Mouse (Mus musculus): Measurements from ENCODE around the gene Olfr312. TPM values are rescaled to one million over a fixed set of nuclear protein-coding genes. Genes with fewer than 3 reads are reported as not detected.
"Not testable (repeated sequence)": the region's sequence is repeated elsewhere in the genome, so short reads cannot be mapped to it uniquely, and the experiment has no call there.

Gene Olfr312
- total and polyA plus RNA-seq, 3 experiments, result not detected

DNA sequence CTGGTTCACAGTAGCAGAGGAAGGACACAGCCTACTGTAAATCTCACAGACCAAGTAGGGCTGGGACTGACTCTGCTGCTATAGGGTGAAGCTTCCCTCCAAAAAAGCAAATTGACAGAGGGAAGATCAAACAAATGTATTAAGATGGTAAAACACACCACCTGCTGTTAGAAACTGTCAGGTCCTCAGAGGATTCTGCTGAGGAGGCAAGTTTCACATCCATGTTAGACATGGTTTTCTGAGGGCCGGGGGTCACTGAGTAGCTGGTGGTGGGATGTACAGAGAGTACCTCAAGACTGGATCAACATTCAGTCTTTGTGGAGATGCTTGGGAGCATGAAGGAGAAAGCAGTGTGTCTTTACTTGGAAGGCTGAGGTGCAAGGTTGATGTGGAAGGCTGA lies 13.4 kb upstream of the Olfr312 start:
- no peak overlapping the region for H3K9ac ChIP-seq (ENCODE audit: insufficient read depth, low read depth)
- in situ Hi-C loops (cut with MboI; ENCODE audit: low pct_ligation_motif_present, low pct_unique_long_range_greater_than_20kb, low sequenced_read_pairs) (no loop called here), dilution Hi-C loops (cut with MboI; ENCODE audit: extremely low pct_ligation_motif_present, extremely low pct_unique_long_range_greater_than_20kb, low sequenced_read_pairs) (no loop called here)
- peak; percentile 17; the same call in 1 of the 2 replicates for TF ChIP-seq SMC3 (IDR thresholded peaks at IDR 0.05; ENCODE audit: low read depth, low read length)
- TF ChIP-seq CTCF (conservative IDR thresholded peaks at IDR 0.05 in 1 of 2, IDR thresholded peaks at IDR 0.05 in 1 of 2; ENCODE audit: low read depth in 2 of 2, low read length in 2 of 2), result peak in 1 of 2 experiments; percentile 17; a peak in 2 of 4 replicates
- TF ChIP-seq RAD21 (IDR thresholded peaks at IDR 0.05; ENCODE audit: low read depth, low read length), result peak; percentile 22
- no peak for TF ChIP-seq MYC (IDR thresholded peaks at IDR 0.05; ENCODE audit: low read depth, low read length)
- TF ChIP-seq MAFK (IDR thresholded peaks at IDR 0.05; ENCODE audit: insufficient replicate concordance, low read length), result peak; percentile 89
- H3K4me3 ChIP-seq (replicated peaks in 1 of 3; ENCODE audit: low read depth in 2 of 3, low read length in 2 of 3, poor library complexity in 1 of 3), result no peak overlapping the region
- no peaks in the 10 kb centered on the region for H3K4me1 ChIP-seq (ENCODE audit: control insufficient read depth in 1 of 2, insufficient read depth in 2 of 2)
- H3K9me3 ChIP-seq (replicated peaks; ENCODE audit: low read length), result no peaks in the 10 kb centered on the region
- peaks cover 49% of the 10 kb centered on the region for H3K27me3 ChIP-seq (replicated peaks)
- no peaks in the 10 kb centered on the region for H3K36me3 ChIP-seq (replicated peaks in 1 of 2; ENCODE audit: control insufficient read depth in 1 of 2, insufficient read depth in 1 of 2, low read length in 1 of 2)
- no peaks in the 10 kb centered on the region for H3K79me2 ChIP-seq (replicated peaks; ENCODE audit: control insufficient read depth, extremely low read depth, insufficient read depth, poor library complexity, severe bottlenecking)
- no peak for DNase-seq (ENCODE audit: extremely low read depth)
- H3K27ac ChIP-seq (ENCODE audit: insufficient read depth, low read depth), result no peak overlapping the region
- H3K4me2 ChIP-seq (ENCODE audit: insufficient read depth, low read depth, poor library complexity, severe bottlenecking), result no peak overlapping the region

DNA sequence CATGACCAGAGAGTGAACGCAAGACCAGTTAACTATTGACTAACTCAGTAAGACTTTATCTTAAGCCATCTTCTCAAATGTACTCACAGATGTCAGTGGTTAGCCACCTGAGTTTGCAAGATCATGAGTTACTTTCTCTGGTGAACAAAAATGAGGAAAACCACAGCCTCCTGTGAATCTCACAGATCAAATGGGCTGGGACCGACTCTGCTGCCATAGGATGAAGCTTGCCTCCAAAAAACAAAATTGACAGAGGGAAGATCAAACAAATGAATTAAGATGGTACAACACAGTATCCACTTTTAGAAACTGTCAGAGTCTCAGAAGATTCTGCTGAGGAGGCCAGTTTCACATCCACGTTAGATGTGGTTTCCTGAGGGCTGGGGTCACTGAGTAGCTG lies 727 bp downstream of the Olfr312 start:
- Histone ChIP-seq H3K9ac (ENCODE audit: insufficient read depth, low read depth) (no peak overlapping the region), H3K4me3 (replicated peaks in 1 of 3; ENCODE audit: low read depth in 2 of 3, low read length in 2 of 3, poor library complexity in 1 of 3) (no peak overlapping the region), H3K27me3 (replicated peaks) (peaks cover 19% of the 10 kb centered on the region), H3K79me2 (replicated peaks; ENCODE audit: control insufficient read depth, extremely low read depth, insufficient read depth, poor library complexity, severe bottlenecking) (no peaks in the 10 kb centered on the region), H3K4me2 (ENCODE audit: insufficient read depth, low read depth, poor library complexity, severe bottlenecking) (no peak overlapping the region), H3K9me3 (replicated peaks; ENCODE audit: low read length) (no peaks in the 10 kb centered on the region), H3K4me1 (ENCODE audit: control insufficient read depth in 1 of 2, insufficient read depth in 2 of 2) (peaks cover 2 to 5% of the 10 kb centered on the region in 2 experiments; a peak in 2 of 4 replicates), H3K36me3 (replicated peaks in 1 of 2; ENCODE audit: control insufficient read depth in 1 of 2, insufficient read depth in 1 of 2, low read length in 1 of 2) (no peaks in the 10 kb centered on the region), H3K27ac (ENCODE audit: insufficient read depth, low read depth) (no peak overlapping the region)
- dilution Hi-C loops (cut with MboI; ENCODE audit: extremely low pct_ligation_motif_present, extremely low pct_unique_long_range_greater_than_20kb, low sequenced_read_pairs) (no loop called here), in situ Hi-C loops (cut with MboI; ENCODE audit: low pct_ligation_motif_present, low pct_unique_long_range_greater_than_20kb, low sequenced_read_pairs) (no loop called here)
- no peak for DNase-seq (ENCODE audit: extremely low read depth)
- TF ChIP-seq MAFK (IDR thresholded peaks at IDR 0.05; ENCODE audit: insufficient replicate concordance, low read length) (0 out of 2 replicates have a peak, but pooled peaks have one; percentile 37), MXI1 (IDR thresholded peaks at IDR 0.05; ENCODE audit: low read depth, low read length) (no peak)

DNA sequence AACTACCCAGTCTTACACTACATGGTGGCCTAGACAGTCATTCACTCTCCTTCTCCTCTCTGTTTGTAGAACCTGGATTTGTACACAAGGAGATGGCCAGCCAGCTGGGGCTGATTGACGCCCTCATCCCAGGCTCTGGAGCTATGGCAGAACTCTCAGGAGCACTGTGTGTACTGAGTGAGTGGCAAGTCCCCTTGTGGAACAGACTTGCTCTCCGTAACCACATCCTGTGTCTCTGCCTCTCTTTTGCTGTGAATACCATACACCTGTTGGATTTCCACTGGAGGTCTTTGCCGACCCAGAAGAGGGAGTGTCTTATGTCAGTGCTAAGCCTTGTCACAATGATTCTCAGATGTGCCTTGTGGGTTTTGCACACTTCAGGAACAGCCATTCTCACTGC lies 3.5 kb downstream of the Olfr312 start:
- peaks cover 22% of the 10 kb centered on the region for H3K27me3 ChIP-seq (replicated peaks)
- in situ Hi-C loops (cut with MboI; ENCODE audit: low pct_ligation_motif_present, low pct_unique_long_range_greater_than_20kb, low sequenced_read_pairs); H3K79me2 ChIP-seq (replicated peaks; ENCODE audit: control insufficient read depth, extremely low read depth, insufficient read depth, poor library complexity, severe bottlenecking); H3K4me3 ChIP-seq (replicated peaks in 1 of 3; ENCODE audit: low read depth in 2 of 3, low read length in 2 of 3, poor library complexity in 1 of 3); H3K4me1 ChIP-seq (ENCODE audit: control insufficient read depth in 1 of 2, insufficient read depth in 2 of 2); H3K36me3 ChIP-seq (replicated peaks in 1 of 2; ENCODE audit: control insufficient read depth in 1 of 2, insufficient read depth in 1 of 2, low read length in 1 of 2); H3K9me3 ChIP-seq (replicated peaks; ENCODE audit: low read length); dilution Hi-C loops (cut with MboI; ENCODE audit: extremely low pct_ligation_motif_present, extremely low pct_unique_long_range_greater_than_20kb, low sequenced_read_pairs); H3K27ac ChIP-seq (ENCODE audit: insufficient read depth, low read depth); H3K4me2 ChIP-seq (ENCODE audit: insufficient read depth, low read depth, poor library complexity, severe bottlenecking); H3K9ac ChIP-seq (ENCODE audit: insufficient read depth, low read depth); DNase-seq (ENCODE audit: extremely low read depth): not testable (repeated sequence)

DNA sequence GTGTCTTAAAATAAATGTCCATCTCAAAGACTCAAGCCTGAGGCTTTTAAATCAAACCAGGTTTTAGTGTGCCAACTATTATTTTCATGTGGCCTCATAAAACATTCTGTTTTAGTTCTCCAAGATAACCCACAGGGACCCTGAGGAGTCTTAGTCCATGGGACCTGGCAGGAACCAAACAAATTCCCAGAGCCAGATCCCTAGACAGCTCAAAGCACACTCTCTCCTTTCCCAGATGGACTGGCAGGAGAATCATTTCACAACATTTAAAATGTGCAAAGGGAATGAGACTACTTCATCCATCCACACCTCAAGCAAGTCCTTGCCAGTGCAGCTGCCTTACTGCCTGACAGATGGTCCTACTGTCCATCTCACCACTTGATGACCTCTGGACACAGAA lies 9.9 kb downstream of the Olfr312 start, which contains the start of gene Olfr311:
Olfr311 (plus strand) TSS at position 301 of the 400 bp plus-strand sequence.
- H3K36me3 ChIP-seq (replicated peaks in 1 of 2; ENCODE audit: control insufficient read depth in 1 of 2, insufficient read depth in 1 of 2, low read length in 1 of 2); H3K9me3 ChIP-seq (replicated peaks; ENCODE audit: low read length); H3K4me1 ChIP-seq (ENCODE audit: control insufficient read depth in 1 of 2, insufficient read depth in 2 of 2); in situ Hi-C loops (cut with MboI; ENCODE audit: low pct_ligation_motif_present, low pct_unique_long_range_greater_than_20kb, low sequenced_read_pairs); DNase-seq (ENCODE audit: extremely low read depth); H3K4me3 ChIP-seq (replicated peaks in 1 of 3; ENCODE audit: low read depth in 2 of 3, low read length in 2 of 3, poor library complexity in 1 of 3); dilution Hi-C loops (cut with MboI; ENCODE audit: extremely low pct_ligation_motif_present, extremely low pct_unique_long_range_greater_than_20kb, low sequenced_read_pairs); H3K27ac ChIP-seq (ENCODE audit: insufficient read depth, low read depth); H3K9ac ChIP-seq (ENCODE audit: insufficient read depth, low read depth); H3K79me2 ChIP-seq (replicated peaks; ENCODE audit: control insufficient read depth, extremely low read depth, insufficient read depth, poor library complexity, severe bottlenecking); H3K4me2 ChIP-seq (ENCODE audit: insufficient read depth, low read depth, poor library complexity, severe bottlenecking): not testable (repeated sequence)
- peaks cover 28% of the 10 kb centered on the region for H3K27me3 ChIP-seq (replicated peaks)

Data from CH12.LX (cell line).